Mouse (Mus musculus): ENCODE measurements around the gene Cd19.

- no peak for TF ChIP-seq CTCF (conservative IDR thresholded peaks at IDR 0.05 in 1 of 2, IDR thresholded peaks at IDR 0.05 in 1 of 2; ENCODE audit: low read depth in 2 of 2, low read length in 2 of 2)
- no peak for TF ChIP-seq POLR2A (IDR thresholded peaks at IDR 0.05; ENCODE audit: low read depth, low read length)
- TF ChIP-seq EP300 (IDR thresholded peaks at IDR 0.05; ENCODE audit: low read length): no peak
- no peak for TF ChIP-seq PAX5 (IDR thresholded peaks at IDR 0.05; ENCODE audit: low read length)
- TF ChIP-seq MAFK (IDR thresholded peaks at IDR 0.05; ENCODE audit: insufficient replicate concordance, low read length): no peak
- no peak for TF ChIP-seq POLR2AphosphoS2 (IDR thresholded peaks at IDR 0.05; ENCODE audit: low read depth, low read length)
- TF ChIP-seq MYC (IDR thresholded peaks at IDR 0.05; ENCODE audit: low read depth, low read length): no peak
- no peak for TF ChIP-seq CHD2 (IDR thresholded peaks at IDR 0.05; ENCODE audit: low read length)
- 0 out of 2 replicates have a peak, but pooled peaks have one; percentile 30 for TF ChIP-seq E2F4 (IDR thresholded peaks at IDR 0.05; ENCODE audit: insufficient replicate concordance, low read depth, low read length)
- TF ChIP-seq BHLHE40 (IDR thresholded peaks at IDR 0.05; ENCODE audit: low read depth, low read length): no peak
- no peak for TF ChIP-seq ZKSCAN1 (IDR thresholded peaks at IDR 0.05; ENCODE audit: borderline replicate concordance, low read depth, low read length)
Observed at GRCm38 (mm10) chr7:126421756-126422155, 7.1 kb upstream of the Cd19 start.
